Mouse (Mus musculus) neutrophil, adult 83 days (primary cell): ENCODE data around the gene Slc25a41. TPM values are rescaled to one million over a fixed set of nuclear protein-coding genes. Genes with fewer than 3 reads are reported as not detected.

ENCODE experiments used
- total RNA-seq, 2 experiments: library from RNA; stranded (reverse); gene quantifications; one replicate each; pipeline ENCODE4 v1.2.4; 2023

The Slc25a41 gene
- not detected for total RNA-seq

DNA sequence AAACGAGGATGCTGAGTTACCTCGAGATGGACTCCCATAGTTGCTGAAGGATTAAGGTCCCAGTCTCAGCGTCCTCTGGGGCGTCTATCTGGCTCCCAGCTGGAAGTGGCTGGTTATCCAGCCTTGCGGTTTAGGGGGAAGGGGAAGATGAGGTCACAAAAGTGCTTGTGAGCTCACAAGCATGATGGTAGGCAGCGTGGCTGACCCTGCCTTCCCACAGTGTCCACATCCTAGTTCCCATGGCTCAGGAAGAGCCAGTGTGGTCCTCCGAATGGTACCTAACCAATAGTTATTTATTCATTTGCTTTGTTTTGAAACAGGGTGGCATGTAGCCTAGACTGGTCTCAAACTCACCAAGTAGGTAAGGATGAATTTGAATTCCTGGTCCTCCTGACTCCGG, at the start of gene Slc25a41:
Gene Slc25a41, minus strand, starts transcription at position 101 of the 400 bp plus-strand sequence.

DNA sequence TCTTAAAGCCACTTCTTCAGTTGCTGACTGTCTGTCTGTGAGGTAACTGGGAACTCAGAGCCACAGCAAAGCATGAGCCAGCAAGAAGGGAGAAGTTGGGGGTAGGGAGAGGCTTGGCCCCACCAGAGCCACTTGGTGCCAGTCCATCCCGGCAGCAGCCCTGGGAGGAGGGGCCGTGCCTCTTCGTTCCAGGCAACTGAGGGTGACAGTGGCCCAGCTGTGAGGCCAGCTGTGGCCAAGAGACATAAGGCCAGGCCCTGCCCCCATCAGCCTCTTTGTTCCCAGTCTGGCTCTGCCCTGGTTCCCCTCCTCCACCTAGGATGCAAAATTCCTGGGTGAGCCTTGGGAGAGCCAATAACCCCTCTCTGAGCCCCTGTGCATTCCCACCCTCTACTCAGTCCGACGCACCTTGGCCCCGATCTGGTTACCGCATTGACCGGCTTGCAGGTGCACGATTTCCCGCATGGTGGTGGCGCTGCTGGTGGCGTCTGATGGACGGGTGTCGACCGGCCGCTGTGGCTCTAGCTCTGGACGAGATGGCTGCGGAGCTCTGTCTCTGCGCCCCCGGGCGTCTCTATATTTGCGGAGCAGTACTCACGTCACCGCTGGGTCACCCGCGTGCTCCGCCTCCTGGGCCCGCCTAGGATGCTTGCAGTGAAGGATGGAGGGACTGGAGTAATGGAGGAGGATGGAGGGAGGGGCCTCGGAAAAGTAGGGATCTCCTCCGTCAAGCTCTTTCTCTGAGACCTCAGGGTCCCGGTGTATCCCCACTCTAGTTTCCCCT, 45.8 kb upstream of the Slc25a41 start, which contains the start of gene Tubb4a:
Gene Tubb4a, minus strand, starts transcription at position 734 of the 784 bp plus-strand sequence.

DNA sequence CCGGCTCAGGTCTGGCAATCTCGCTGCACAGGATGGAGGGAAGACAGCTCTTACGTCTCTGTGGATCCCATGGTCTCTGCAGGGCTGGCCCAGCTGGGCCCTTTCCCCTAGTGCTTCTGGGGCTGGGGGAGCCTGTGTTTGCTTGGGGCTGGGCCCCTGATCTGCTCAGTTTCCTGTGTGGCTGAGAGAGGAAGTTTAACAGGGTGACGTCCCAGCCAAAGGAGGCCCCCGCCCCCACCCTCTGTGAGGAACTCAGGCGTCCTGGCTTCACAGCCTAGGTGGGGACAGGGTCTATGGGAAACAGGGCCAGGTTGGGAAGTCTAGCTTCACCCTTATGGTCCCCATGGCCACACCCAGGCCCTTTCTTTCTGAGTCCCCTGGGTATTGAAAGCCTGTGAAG, 36.9 kb upstream of the Slc25a41 start, which contains the start of gene Dennd1c:
Gene Dennd1c, minus strand, starts transcription at position 179 of the 400 bp plus-strand sequence.

DNA sequence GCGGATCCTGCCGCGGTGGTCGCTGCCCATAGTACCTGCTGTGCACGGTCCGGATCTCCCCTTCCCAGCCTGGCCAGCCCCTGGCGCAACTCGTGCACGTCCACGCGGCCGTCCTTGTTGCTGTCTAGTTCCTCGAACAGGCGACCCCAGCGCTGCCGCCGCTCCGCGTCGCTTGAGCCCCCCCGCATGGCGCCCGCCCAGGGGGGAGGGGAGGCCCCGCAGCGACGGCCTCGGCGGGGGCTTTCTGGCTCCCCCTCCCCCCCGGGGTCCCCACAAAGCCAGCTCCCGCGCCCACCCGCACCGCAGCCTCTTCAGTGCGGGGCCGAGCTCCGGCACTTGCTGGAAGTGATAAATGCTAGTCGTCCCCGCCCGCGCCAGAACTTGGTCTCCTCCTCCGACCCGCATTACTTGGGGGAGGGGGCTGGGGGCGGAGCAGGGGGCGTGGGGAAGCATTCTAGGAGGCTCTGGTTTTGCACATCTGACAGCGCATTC, 18.1 kb upstream of the Slc25a41 start, which contains the start of gene Slc25a23:
Gene Slc25a23, minus strand, starts transcription at position 378 of the 492 bp plus-strand sequence.

DNA sequence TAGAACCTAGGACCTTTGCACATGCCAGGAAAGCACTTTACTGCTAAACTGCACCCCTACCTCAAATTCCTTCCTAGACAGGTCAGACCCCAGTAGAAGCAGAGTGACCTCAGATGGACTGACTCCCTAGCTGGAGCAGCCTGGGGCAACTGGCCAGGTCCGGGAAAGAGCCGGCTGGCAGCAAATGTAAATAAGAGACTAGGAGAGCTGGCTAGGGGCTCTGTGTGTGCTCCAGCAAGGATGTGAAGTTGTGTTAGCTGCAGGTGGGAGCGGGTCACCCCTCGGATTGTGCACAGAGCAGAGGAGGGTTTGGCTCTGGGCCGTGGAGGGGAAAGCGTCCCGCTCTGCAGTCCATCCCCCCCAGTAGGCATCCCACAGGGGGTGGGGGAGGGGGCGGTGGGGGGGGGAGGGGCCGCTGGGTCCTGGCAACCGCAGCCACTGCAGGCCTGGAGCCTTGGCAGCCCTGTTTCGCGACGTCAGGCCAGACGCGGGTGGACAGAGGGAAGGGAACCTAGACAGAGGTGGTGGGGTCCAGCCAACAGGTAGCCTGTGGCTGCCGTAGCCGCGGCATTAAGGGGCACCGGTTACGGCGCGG, 17.5 kb upstream of the Slc25a41 start, which contains the start of gene Crb3:
Gene Crb3, plus strand, starts transcription at position 215 of the 595 bp plus-strand sequence.

DNA sequence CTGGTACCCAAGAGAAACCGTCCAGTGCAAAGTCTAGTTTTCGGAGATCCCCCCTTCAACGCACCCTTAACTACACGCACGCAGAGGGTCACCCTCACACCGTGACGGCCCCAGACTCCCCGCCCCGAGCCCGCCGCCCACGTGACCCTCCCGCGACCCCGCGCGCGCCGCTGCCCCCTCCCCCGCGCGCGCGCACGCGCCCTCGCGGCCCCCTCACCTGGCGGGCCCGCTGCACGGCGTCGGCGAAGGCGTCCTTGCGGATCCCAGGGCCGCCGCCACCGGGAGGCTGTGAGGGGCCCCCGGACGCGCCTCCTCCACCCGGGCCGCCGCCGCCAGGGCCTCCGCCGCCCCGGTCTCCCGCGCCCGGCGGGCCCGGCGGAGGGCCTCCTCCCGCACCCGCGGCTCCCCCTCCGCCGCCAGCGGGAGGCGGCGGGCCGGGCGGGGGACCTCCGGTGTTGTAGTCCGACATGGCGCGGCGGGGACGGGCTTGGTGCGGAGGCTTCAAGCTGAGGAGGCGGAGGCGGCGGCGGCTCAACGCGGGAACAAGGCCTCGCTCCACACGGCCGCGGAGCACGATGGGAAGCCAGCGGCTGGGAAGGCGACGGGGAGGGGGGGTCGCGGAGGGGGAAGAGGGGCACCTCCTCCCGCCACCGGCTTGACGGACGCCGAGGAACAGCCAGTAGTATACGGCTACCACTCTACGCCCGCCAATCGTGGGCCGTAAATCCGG, 10.4 kb downstream of the Slc25a41 start, which contains the start of gene Khsrp:
Gene Khsrp, minus strand, starts transcription at position 592 of the 730 bp plus-strand sequence.

DNA sequence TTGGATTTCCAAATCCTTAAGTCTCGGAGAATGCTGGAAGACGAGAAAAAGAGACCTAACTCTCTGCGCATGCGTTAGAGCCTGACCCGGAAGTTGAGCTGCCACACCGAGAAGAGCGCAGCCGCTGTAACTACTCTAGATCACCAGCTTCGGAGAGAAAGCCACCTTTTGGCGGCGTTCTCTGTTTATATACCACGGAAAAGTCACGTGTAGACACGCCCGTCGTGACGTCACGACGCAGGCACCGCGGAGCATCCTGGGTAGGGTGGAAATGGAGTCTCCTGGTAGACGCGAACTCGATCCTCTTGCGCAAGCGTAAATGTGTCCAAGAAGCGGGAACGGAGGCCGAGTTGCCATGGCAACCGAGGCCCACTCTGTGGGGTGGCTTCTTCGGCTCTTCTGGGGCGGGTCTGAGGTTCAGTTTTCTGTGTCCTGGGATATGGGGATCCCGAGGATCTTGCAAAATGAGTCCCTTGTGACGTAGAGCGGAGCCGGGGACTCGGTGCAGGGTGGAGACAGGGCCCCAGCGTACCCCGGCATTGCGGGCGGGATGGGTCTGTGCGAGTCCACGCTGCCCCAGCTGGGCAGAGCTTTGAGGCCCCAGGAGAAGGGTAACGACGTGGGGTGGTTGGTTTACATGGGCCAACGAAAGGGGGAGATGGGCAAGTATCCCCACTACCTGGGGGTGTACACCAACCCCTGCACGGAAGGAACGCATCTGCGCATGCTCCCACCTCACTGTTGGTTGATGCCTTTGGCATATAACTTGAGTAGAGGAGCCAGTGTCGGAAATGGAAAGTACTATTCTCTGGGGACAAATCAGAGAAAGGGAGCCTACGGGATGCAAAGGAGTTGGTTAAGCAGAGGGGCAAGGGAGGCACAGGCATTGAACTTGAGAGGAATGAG, 30.0 kb downstream of the Slc25a41 start, which contains the start of the genes Gtf2f1 and Gm17949:
Gene Gtf2f1, minus strand, starts transcription at position 53 of the 906 bp plus-strand sequence.
Gene Gm17949, plus strand, starts transcription at position 234 of the 906 bp plus-strand sequence.

DNA sequence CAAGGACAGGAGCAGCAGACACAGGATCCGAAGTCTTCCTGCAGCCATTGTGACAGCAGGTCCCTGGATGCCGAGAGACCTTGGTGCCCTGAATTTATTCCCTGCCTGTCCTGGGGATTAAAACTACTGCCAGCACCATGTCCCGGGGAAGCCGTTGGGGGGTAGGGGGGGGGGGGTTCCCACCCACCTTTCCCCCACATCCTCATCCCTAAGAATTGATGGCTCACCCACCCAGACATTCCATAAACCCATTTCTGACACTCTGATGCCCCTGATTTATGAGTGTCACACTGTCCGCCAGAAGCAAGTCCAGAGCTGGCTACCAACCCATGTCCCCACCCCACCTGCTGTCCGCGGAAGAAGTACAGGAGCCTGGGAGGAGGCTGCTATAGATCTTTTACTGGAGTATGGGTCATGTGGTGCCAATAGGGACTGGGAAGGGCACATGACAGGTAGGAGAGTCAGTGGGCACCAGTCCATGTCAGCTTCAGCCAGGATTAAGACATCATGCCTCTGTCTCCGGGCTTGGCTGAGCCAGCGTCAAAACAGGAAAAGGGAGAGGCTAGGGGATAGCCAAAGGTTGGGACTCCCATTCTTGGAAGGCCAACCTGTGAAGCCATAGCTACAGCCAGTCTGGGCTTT, 41.4 kb downstream of the Slc25a41 start, which contains the start of gene Pspn:
Gene Pspn, minus strand, starts transcription at position 51 of the 642 bp plus-strand sequence.

DNA sequence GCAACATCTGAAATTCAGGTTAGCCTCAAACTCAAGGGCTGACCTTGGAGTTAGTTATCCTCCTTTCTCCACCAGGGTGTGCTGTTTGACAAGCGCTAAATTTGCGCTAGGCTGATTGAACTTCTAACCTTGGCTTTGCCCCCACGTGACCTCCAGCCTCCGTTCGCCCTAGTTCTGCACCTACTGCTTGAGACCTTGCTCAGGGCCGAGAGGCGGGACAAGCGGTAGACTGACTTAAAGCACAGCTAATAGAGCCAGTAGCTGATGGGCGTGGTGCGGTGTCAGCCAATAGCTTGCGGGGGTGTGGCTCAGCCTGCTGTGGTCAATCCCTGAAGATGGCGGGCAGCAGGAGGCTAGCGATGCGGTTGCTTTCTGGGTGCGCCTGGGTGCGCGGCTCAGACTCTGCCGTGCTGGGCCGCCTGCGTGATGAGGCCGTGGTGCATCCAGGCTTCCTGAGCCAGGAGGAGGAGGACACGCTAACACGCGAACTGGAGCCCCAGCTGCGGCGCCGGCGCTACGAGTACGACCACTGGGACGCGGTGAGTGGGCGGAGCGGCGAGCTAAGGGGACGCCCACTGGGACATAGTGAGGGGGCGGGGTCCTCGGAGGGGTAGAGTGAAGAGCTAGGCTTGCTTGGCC, 44.3 kb downstream of the Slc25a41 start, which contains the start of gene Alkbh7:
Gene Alkbh7, plus strand, starts transcription at position 311 of the 639 bp plus-strand sequence.

DNA sequence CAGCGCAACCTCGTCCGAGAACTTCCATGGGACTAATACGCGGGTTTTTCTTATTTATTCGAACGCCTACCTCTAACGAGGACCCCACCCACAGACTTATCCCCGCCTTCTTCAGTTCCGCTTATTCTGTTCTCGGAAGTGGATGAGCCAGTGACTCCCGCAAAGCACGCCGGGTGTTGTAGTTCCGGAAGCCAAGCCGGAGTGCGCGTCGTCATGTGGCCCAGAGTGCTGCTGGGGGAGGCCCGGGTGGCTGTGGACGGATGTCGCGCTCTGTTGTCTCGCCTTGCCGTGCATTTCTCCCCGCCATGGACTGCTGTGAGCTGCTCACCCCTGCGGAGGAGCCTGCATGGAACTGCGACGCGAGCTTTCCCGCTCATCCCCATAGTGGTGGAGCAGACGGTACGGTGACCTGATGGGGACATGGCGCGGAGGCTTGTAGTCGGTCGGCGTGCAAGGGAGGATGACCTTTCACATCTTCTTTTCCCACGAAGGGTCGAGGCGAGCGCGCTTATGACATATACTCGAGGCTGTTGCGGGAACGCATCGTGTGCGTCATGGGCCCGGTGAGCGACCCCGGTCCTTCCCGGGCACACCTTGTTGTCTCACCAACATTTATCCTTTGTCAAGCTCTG, 51.2 kb downstream of the Slc25a41 start, which contains the start of gene Clpp:
Gene Clpp, plus strand, starts transcription at position 191 of the 632 bp plus-strand sequence.

Other genes with a start within 250 kb of the Slc25a41 start
- gene Rfx2, start 210.6 kb downstream of the Slc25a41 start, total RNA-seq = 1 to 10 TPM; 6.5 TPM
- gene Acsbg2, start 167.2 kb downstream of the Slc25a41 start, total RNA-seq = not detected
- gene 1700061G19Rik, start 166.2 kb downstream of the Slc25a41 start, total RNA-seq = not detected
- 10 to 100 TPM; 18.8 to 20.2 TPM for gene Mllt1, start 106.2 kb downstream of the Slc25a41 start, total RNA-seq
- gene Acer1, start 59.5 kb downstream of the Slc25a41 start, total RNA-seq = not detected
- 10 to 100 TPM in 1 of 2 experiments, 1 to 10 TPM in 1; 9.5 to 14.3 TPM for gene Clpp, start 51.3 kb downstream of the Slc25a41 start, total RNA-seq
- 1 to 10 TPM; 6.9 to 8.2 TPM for gene Alkbh7, start 44.3 kb downstream of the Slc25a41 start, total RNA-seq
- gene Pspn, start 41.6 kb downstream of the Slc25a41 start, total RNA-seq = 1 to 10 TPM; 2.4 to 3.7 TPM
- gene Gtf2f1, start 30.4 kb downstream of the Slc25a41 start, total RNA-seq = 10 to 100 TPM; 48.0 to 61.0 TPM
- gene Gm17949, start 30.2 kb downstream of the Slc25a41 start, total RNA-seq = under 1 TPM in 1 of 2 experiments, not detected in 1; 0.48 TPM
- 100 to 1,000 TPM in 1 of 2 experiments, 10 to 100 TPM in 1; 97.1 to 105 TPM for gene Khsrp, start 10.1 kb downstream of the Slc25a41 start, total RNA-seq
- not detected for gene Crb3, start 17.5 kb upstream of the Slc25a41 start, total RNA-seq
- gene Slc25a23, start 18.2 kb upstream of the Slc25a41 start, total RNA-seq = 1 to 10 TPM; 3.0 to 4.7 TPM
- 100 to 1,000 TPM; 138 to 163 TPM for gene Dennd1c, start 36.9 kb upstream of the Slc25a41 start, total RNA-seq
- under 1 TPM; 0.15 to 0.18 TPM for gene Tubb4a, start 46.1 kb upstream of the Slc25a41 start, total RNA-seq
- 1 to 10 TPM; 1.9 to 2.1 TPM for gene Tnfsf9, start 63.7 kb upstream of the Slc25a41 start, total RNA-seq
- not detected for gene Cd70, start 108.1 kb upstream of the Slc25a41 start, total RNA-seq
- gene Tnfsf14, start 152.5 kb upstream of the Slc25a41 start, total RNA-seq = 10 to 100 TPM; 32.7 to 34.8 TPM
- 100 to 1,000 TPM; 540 to 556 TPM for gene C3, start 186.5 kb upstream of the Slc25a41 start, total RNA-seq
- 10 to 100 TPM; 52.5 to 53.2 TPM for gene Gpr108, start 206.8 kb upstream of the Slc25a41 start, total RNA-seq
- 1 to 10 TPM; 4.0 to 5.7 TPM for gene Trip10, start 207.8 kb upstream of the Slc25a41 start, total RNA-seq
- gene Vav1, start 237.4 kb upstream of the Slc25a41 start, total RNA-seq = 100 to 1,000 TPM; 163 to 179 TPM